Mouse (Mus musculus) lung, embryonic 14.5 days (tissue): ENCODE results near the gene Bcl2l11. TPM values are rescaled to one million over a fixed set of nuclear protein-coding genes. Genes with fewer than 3 reads are reported as not detected.
"Not testable (repeated sequence)": the region's sequence is repeated elsewhere in the genome, so short reads cannot be mapped to it uniquely, and the experiment has no call there.

Source experiments
- ATAC-seq: fragments of 200-750 bp; cut with Nextera tagmentation; 2 replicates; pipeline ENCODE4 v1.8.0; 2017; ENCODE audit warnings: mild to moderate bottlenecking, moderate TSS enrichment, moderate library complexity; ENCODE audit not compliant: insufficient read depth
- DNase-seq: peaks from one replicate; pipeline ENCODE4 v3.0.0-alpha.2; 2015
- H3K27ac ChIP-seq: fragments of 300-500 bp; sonication (generic); 2 replicates; pipeline ENCODE4 v1.5.1; 2014; ENCODE audit warnings: low read depth, mild to moderate bottlenecking, moderate library complexity
- H3K27me3 ChIP-seq: fragments of 300-500 bp; sonication (generic); 2 replicates; pipeline ENCODE4 v1.6.1; 2014; ENCODE audit warnings: low read length, control low read depth; ENCODE audit not compliant: insufficient read depth
- H3K36me3 ChIP-seq: fragments of 300-500 bp; sonication (generic); 2 replicates; pipeline ENCODE4 v1.6.1; 2014; ENCODE audit warnings: control low read depth; ENCODE audit not compliant: insufficient read depth
- H3K4me1 ChIP-seq: fragments of 300-500 bp; sonication (generic); 2 replicates; pipeline ENCODE4 v1.6.1; 2014; ENCODE audit warnings: antibody characterized with exemption, control low read depth; ENCODE audit not compliant: insufficient read depth
- H3K4me2 ChIP-seq: fragments of 300-500 bp; sonication (generic); 2 replicates; pipeline ENCODE4 v1.6.1; 2014; ENCODE audit warnings: mild to moderate bottlenecking
- H3K4me3 ChIP-seq: fragments of 300-500 bp; sonication (generic); 2 replicates; pipeline ENCODE4 v1.5.1; 2014; ENCODE audit warnings: low read depth, low read length
- H3K9ac ChIP-seq: fragments of 300-500 bp; sonication (generic); 2 replicates; pipeline ENCODE4 v1.6.1; 2014
- H3K9me3 ChIP-seq: fragments of 300-500 bp; sonication (generic); 2 replicates; pipeline ENCODE4 v1.6.1; 2016; ENCODE audit warnings: low read depth, low read length, control low read depth
- CTCF ChIP-seq: IDR thresholded peaks from 2 replicates; pipeline ENCODE4 v1.5.1; 2016; ENCODE audit warnings: antibody characterized with exemption, low read depth
- WGBS: fragments of 180-500 bp; shearing (Covaris S2); extraction: QIAGEN DNeasy Blood & Tissue Kit; methylation state at CpG from one replicate; pipeline ENCODE4 v1.1.7; 2014; 5-methylcytosine and 5-hydroxymethylcytosine counted together
- polyA plus RNA-seq: library from polyadenylated mRNA; unstranded; fragments of >200 nt; fragmentation: Nextera tagmentation; extraction: Ambion mirVana; gene quantifications from 2 replicates; pipeline ENCODE4 v1.2.1, GENCODE M21; 2014

Bcl2l11 gene
- polyA plus RNA-seq, 1 experiment from 2014 or later, result 27.9 TPM

- no peaks in the 10 kb centered on the region for H3K27me3 ChIP-seq
- TF ChIP-seq CTCF, result no peak
- ATAC-seq (no peak), DNase-seq (no peak)
- no peak overlapping the region for H3K4me3 ChIP-seq
- H3K4me2 ChIP-seq, result no peak overlapping the region
- 38% methylated on average over 9 of the region's 9 CpGs for WGBS
- no peak overlapping the region for H3K9ac ChIP-seq
- no peak overlapping the region for H3K27ac ChIP-seq
- H3K36me3 ChIP-seq, result no peaks in the 10 kb centered on the region
- peaks cover 28% of the 10 kb centered on the region for H3K4me1 ChIP-seq
- H3K9me3 ChIP-seq, result no peaks in the 10 kb centered on the region
These were observed 48.9 kb downstream of the Bcl2l11 start for GRCm38 (mm10) chr2:128174604-128175342.

GRCm38 (mm10) chr2:128175625-128176024 lies 49.8 kb downstream of the Bcl2l11 start:
- H3K9me3 ChIP-seq, result no peaks in the 10 kb centered on the region
- no peak overlapping the region for H3K4me2 ChIP-seq
- H3K9ac ChIP-seq, result no peak overlapping the region
- peaks cover 27% of the 10 kb centered on the region for H3K4me1 ChIP-seq
- no peak overlapping the region for H3K27ac ChIP-seq
- ATAC-seq (no peak), DNase-seq (no peak)
- TF ChIP-seq CTCF, result no peak
- H3K4me3 ChIP-seq, result no peak overlapping the region
- 94% methylated on average over 6 of the region's 6 CpGs for WGBS
- H3K27me3 ChIP-seq, result no peaks in the 10 kb centered on the region
- H3K36me3 ChIP-seq, result no peaks in the 10 kb centered on the region

GRCm38 (mm10) chr2:128176391-128177044 lies 50.7 kb downstream of the Bcl2l11 start:
- Histone ChIP-seq H3K9ac (no peak overlapping the region; the same call in 1 of the 2 replicates), H3K27ac (no peak overlapping the region), H3K4me1 (peaks cover 27% of the 10 kb centered on the region), H3K9me3 (no peaks in the 10 kb centered on the region), H3K36me3 (no peaks in the 10 kb centered on the region), H3K4me3 (no peak overlapping the region), H3K4me2 (0 out of 2 replicates have a peak overlapping the region, but pooled peaks have one; percentile 2), H3K27me3 (no peaks in the 10 kb centered on the region)
- WGBS, result 28% methylated on average over 12 of the region's 12 CpGs
- DNase-seq, result peak; percentile 66
- no peak for ATAC-seq
- no peak for TF ChIP-seq CTCF

GRCm38 (mm10) chr2:128177241-128177661 lies 51.4 kb downstream of the Bcl2l11 start:
- no peak overlapping the region; the same call in 1 of the 2 replicates for H3K9ac ChIP-seq
- no peak overlapping the region for H3K4me3 ChIP-seq
- 57% methylated on average over 5 of the region's 5 CpGs for WGBS
- TF ChIP-seq CTCF, result no peak
- peak overlapping the region; percentile 54; the same call in 1 of the 2 replicates for H3K27ac ChIP-seq
- H3K9me3 ChIP-seq, result no peaks in the 10 kb centered on the region
- ATAC-seq (no peak), DNase-seq (no peak)
- no peaks in the 10 kb centered on the region for H3K36me3 ChIP-seq
- no peaks in the 10 kb centered on the region for H3K27me3 ChIP-seq
- H3K4me2 ChIP-seq, result no peak overlapping the region
- peaks cover 27% of the 10 kb centered on the region for H3K4me1 ChIP-seq

- no peak overlapping the region for H3K4me2 ChIP-seq
- WGBS, result 58% methylated on average over 18 of the region's 18 CpGs
- no peaks in the 10 kb centered on the region for H3K27me3 ChIP-seq
- no peaks in the 10 kb centered on the region for H3K9me3 ChIP-seq
- H3K4me1 ChIP-seq, result peaks cover 24% of the 10 kb centered on the region
- ATAC-seq, result peak; percentile 23; the same call in 1 of the 2 replicates
- peak; percentile 39 for DNase-seq
- no peak overlapping the region for H3K9ac ChIP-seq
- TF ChIP-seq CTCF, result no peak
- peak overlapping the region; percentile 59; the same call in 1 of the 2 replicates for H3K27ac ChIP-seq
- H3K4me3 ChIP-seq, result no peak overlapping the region
- no peaks in the 10 kb centered on the region for H3K36me3 ChIP-seq
These were observed 53.4 kb downstream of the Bcl2l11 start for GRCm38 (mm10) chr2:128179126-128179807.

GRCm38 (mm10) chr2:128179808-128180379 lies 54.1 kb downstream of the Bcl2l11 start:
- no peak for TF ChIP-seq CTCF
- H3K9ac ChIP-seq, result no peak overlapping the region
- H3K4me2 ChIP-seq, result no peak overlapping the region
- peak; percentile 79 for DNase-seq
- H3K4me1 ChIP-seq, result peaks cover 22% of the 10 kb centered on the region
- 17% methylated on average over 9 of the region's 9 CpGs for WGBS
- H3K36me3 ChIP-seq, result no peaks in the 10 kb centered on the region
- no peaks in the 10 kb centered on the region for H3K27me3 ChIP-seq
- peak; percentile 81 for ATAC-seq
- H3K27ac ChIP-seq, result peak overlapping the region; percentile 59; the same call in 1 of the 2 replicates
- H3K4me3 ChIP-seq, result no peak overlapping the region
- no peaks in the 10 kb centered on the region for H3K9me3 ChIP-seq

GRCm38 (mm10) chr2:128182181-128182580 lies 56.3 kb downstream of the Bcl2l11 start:
- H3K27me3 ChIP-seq, H3K27ac ChIP-seq, H3K4me3 ChIP-seq, DNase-seq, H3K4me2 ChIP-seq, H3K9me3 ChIP-seq, H3K36me3 ChIP-seq, ATAC-seq, H3K9ac ChIP-seq: not testable (repeated sequence)
- peaks cover 13% of the 10 kb centered on the region for H3K4me1 ChIP-seq
- 76% methylated on average over 9 of the region's 9 CpGs for WGBS
